Mouse (Mus musculus) CH12.LX (cell line): ENCODE results near the gene Tlcd1. TPM values are rescaled to one million over a fixed set of nuclear protein-coding genes. Genes with fewer than 3 reads are reported as not detected.

Experiments
- DNase-seq: peaks from one replicate; pipeline ENCODE4 v3.0.0-alpha.2; 2013; ENCODE audit errors: extremely low read depth
- H3K27ac ChIP-seq: 2 replicates; pipeline ENCODE4 v1.5.1; 2012; ENCODE audit warnings: low read depth, mild to moderate bottlenecking, control low read depth, moderate library complexity; ENCODE audit not compliant: insufficient read depth
- H3K27me3 ChIP-seq: replicated peaks from 2 replicates; pipeline ENCODE3; 2012; ENCODE audit warnings: inconsistent platforms
- H3K36me3 ChIP-seq, 2 experiments: replicated peaks in 1 of 2; 2 replicates each; pipeline versions ENCODE3 to v1.6.1; 2012; ENCODE audit warnings: inconsistent platforms in 1 of 2, low read length in 1 of 2, mild to moderate bottlenecking in 1 of 2, mixed read lengths in 1 of 2, moderate library complexity in 1 of 2; ENCODE audit not compliant: control insufficient read depth in 1 of 2, insufficient read depth in 1 of 2
- H3K4me1 ChIP-seq, 2 experiments: 2 replicates each; pipeline ENCODE4 v1.6.1; 2012; ENCODE audit warnings: inconsistent platforms in 1 of 2, moderate library complexity in 1 of 2; ENCODE audit not compliant: insufficient read depth in 2 of 2, control insufficient read depth in 1 of 2
- H3K4me2 ChIP-seq: 2 replicates; pipeline ENCODE4 v1.6.1; 2012; ENCODE audit warnings: low read depth, mild to moderate bottlenecking, control low read depth; ENCODE audit not compliant: poor library complexity, insufficient read depth, severe bottlenecking
- H3K4me3 ChIP-seq, 3 experiments: fragments of 150-350 bp in 1 of 3; sonication (generic) in 1 of 3; replicated peaks in 1 of 3; 2 replicates each; pipeline versions ENCODE3 to v1.5.1; 2011 to 2012; ENCODE audit warnings: low read depth in 2 of 3, low read length in 2 of 3, mild to moderate bottlenecking in 2 of 3, moderate library complexity in 2 of 3, control low read depth in 1 of 3, improper control_type of control experiment in 1 of 3, inconsistent platforms in 1 of 3, mixed read lengths in 1 of 3; ENCODE audit not compliant: poor library complexity in 1 of 3
- H3K79me2 ChIP-seq: replicated peaks from 2 replicates; pipeline ENCODE4 v1.6.1; 2012; ENCODE audit warnings: mild to moderate bottlenecking, moderate library complexity; ENCODE audit not compliant: control insufficient read depth, poor library complexity, insufficient read depth, severe bottlenecking; ENCODE audit errors: extremely low read depth
- H3K9ac ChIP-seq: 2 replicates; pipeline ENCODE4 v1.6.1; 2012; ENCODE audit warnings: low read depth, mild to moderate bottlenecking, control low read depth, moderate library complexity; ENCODE audit not compliant: insufficient read depth
- H3K9me3 ChIP-seq: replicated peaks from 2 replicates; pipeline ENCODE3; 2012; ENCODE audit warnings: low read length, inconsistent platforms, mixed read lengths
- BHLHE40 ChIP-seq: IDR thresholded peaks from 2 replicates; pipeline ENCODE4 v1.6.1; 2011; ENCODE audit warnings: mild to moderate bottlenecking, low read depth, low read length, improper control_type of control experiment
- CTCF ChIP-seq, 2 experiments: IDR thresholded peaks in 1 of 2; conservative IDR thresholded peaks in 1 of 2; 2 replicates each; pipeline ENCODE4 v1.5.1; 2011 to 2012; ENCODE audit warnings: low read depth in 2 of 2, low read length in 2 of 2, improper control_type of control experiment in 1 of 2, inconsistent platforms in 1 of 2, mild to moderate bottlenecking in 1 of 2, moderate library complexity in 1 of 2
- GABPA ChIP-seq: IDR thresholded peaks from 2 replicates; pipeline ENCODE4 v1.6.1; 2012; ENCODE audit warnings: low read depth, low read length, improper control_type of control experiment, inconsistent platforms; ENCODE audit not compliant: insufficient replicate concordance
- HCFC1 ChIP-seq: IDR thresholded peaks from 2 replicates; pipeline ENCODE4 v1.6.1; 2012; ENCODE audit warnings: low read depth, mild to moderate bottlenecking, inconsistent platforms, low read length, improper control_type of control experiment
- JUND ChIP-seq: conservative IDR thresholded peaks from 2 replicates; pipeline ENCODE4 v1.6.1; 2011; ENCODE audit warnings: low read depth, low read length, improper control_type of control experiment
- MAFK ChIP-seq: IDR thresholded peaks from 2 replicates; pipeline ENCODE4 v1.6.1; 2011; ENCODE audit warnings: low read length, improper control_type of control experiment; ENCODE audit not compliant: insufficient replicate concordance
- MAZ ChIP-seq: IDR thresholded peaks from 2 replicates; pipeline ENCODE4 v1.6.1; 2012; ENCODE audit warnings: low read depth, mild to moderate bottlenecking, inconsistent platforms, low read length, improper control_type of control experiment, moderate library complexity
- MEF2A ChIP-seq: IDR thresholded peaks from 2 replicates; pipeline ENCODE4 v1.6.1; 2014; ENCODE audit warnings: low read depth, mild to moderate bottlenecking, inconsistent platforms, low read length, improper control_type of control experiment, borderline replicate concordance
- MYC ChIP-seq: IDR thresholded peaks from 2 replicates; pipeline ENCODE4 v1.6.1; 2011; ENCODE audit warnings: low read depth, mild to moderate bottlenecking, improper control_type of control experiment, low read length
- NELFE ChIP-seq: IDR thresholded peaks from 2 replicates; pipeline ENCODE4 v1.6.1; 2011; ENCODE audit warnings: low read depth, low read length, improper control_type of control experiment
- RCOR1 ChIP-seq: conservative IDR thresholded peaks from 2 replicates; pipeline ENCODE4 v1.6.1; 2012; ENCODE audit warnings: low read depth, mild to moderate bottlenecking, inconsistent platforms, low read length, improper control_type of control experiment
- SMC3 ChIP-seq: IDR thresholded peaks from 2 replicates; pipeline ENCODE4 v1.6.1; 2011; ENCODE audit warnings: low read depth, low read length, improper control_type of control experiment
- TCF12 ChIP-seq: IDR thresholded peaks from 2 replicates; pipeline ENCODE4 v1.6.1; 2014; ENCODE audit warnings: low read depth, mild to moderate bottlenecking, inconsistent platforms, low read length, improper control_type of control experiment
- UBTF ChIP-seq: IDR thresholded peaks from 2 replicates; pipeline ENCODE4 v1.6.1; 2012; ENCODE audit warnings: low read depth, mild to moderate bottlenecking, inconsistent platforms, low read length, improper control_type of control experiment, moderate library complexity
- ZC3H11A ChIP-seq: IDR thresholded peaks from 2 replicates; pipeline ENCODE4 v1.6.1; 2012; ENCODE audit warnings: low read depth, mild to moderate bottlenecking, inconsistent platforms, low read length, improper control_type of control experiment
- ZKSCAN1 ChIP-seq: IDR thresholded peaks from 2 replicates; pipeline ENCODE4 v1.6.1; 2012; ENCODE audit warnings: low read depth, inconsistent platforms, low read length, improper control_type of control experiment, borderline replicate concordance
- ZMIZ1 ChIP-seq: IDR thresholded peaks from 2 replicates; pipeline ENCODE4 v1.6.1; 2012; ENCODE audit warnings: low read depth, mild to moderate bottlenecking, inconsistent platforms, low read length, improper control_type of control experiment
- dilution Hi-C: fragments of 300-500 bp; cut with MboI; formaldehyde crosslinking; loops from 2 replicates; pipeline ENCODE4 v1.14.3; 2020; ENCODE audit warnings: low sequenced_read_pairs; ENCODE audit not compliant: extremely low pct_unique_long_range_greater_than_20kb, extremely low pct_ligation_motif_present
- in situ Hi-C: fragments of 300-500 bp; cut with MboI; formaldehyde crosslinking; loops from 3 replicates; pipeline ENCODE4 v1.14.3; 2019; ENCODE audit warnings: low sequenced_read_pairs, low pct_ligation_motif_present, low pct_unique_long_range_greater_than_20kb, mixed read lengths
- polyA plus RNA-seq: library from polyadenylated mRNA; unstranded; fragments of >175 nt; gene quantifications from 2 replicates; pipeline ENCODE4 v1.2.1, GENCODE M21; 2012; ENCODE audit warnings: low read depth; ENCODE audit not compliant: insufficient read length
- total RNA-seq, 2 experiments: library from RNA; depleted of rRNA; stranded (reverse); fragments of 300-350 nt in 1 of 2; fragments of >200 nt in 1 of 2; gene quantifications; 2 replicates each; pipeline ENCODE4 v1.2.3; 2012 to 2014

The Tlcd1 gene
- total and polyA plus RNA-seq, 3 experiments: 15.6 to 20.3 (median 16.4) TPM

GRCm38 (mm10) chr11:78207190-78207589 is 30.7 kb downstream of the Tlcd1 start:
- peaks cover 5 to 16% of the 10 kb centered on the region in 2 experiments; a peak in 3 of 4 replicates for H3K4me1 ChIP-seq
- no peak overlapping the region for H3K9ac ChIP-seq
- no peak overlapping the region for H3K4me2 ChIP-seq
- H3K9me3 ChIP-seq: no peaks in the 10 kb centered on the region
- no peak for DNase-seq
- H3K27ac ChIP-seq: no peak overlapping the region
- no peaks in the 10 kb centered on the region for H3K27me3 ChIP-seq
- no peak for TF ChIP-seq UBTF
- dilution Hi-C loops: no loop called here
- no peak overlapping the region for H3K4me3 ChIP-seq
- H3K36me3 ChIP-seq: peaks cover 85 to 98% of the 10 kb centered on the region in 2 experiments
- no peaks in the 10 kb centered on the region for H3K79me2 ChIP-seq
- in situ Hi-C loops: no loop called here

DNA sequence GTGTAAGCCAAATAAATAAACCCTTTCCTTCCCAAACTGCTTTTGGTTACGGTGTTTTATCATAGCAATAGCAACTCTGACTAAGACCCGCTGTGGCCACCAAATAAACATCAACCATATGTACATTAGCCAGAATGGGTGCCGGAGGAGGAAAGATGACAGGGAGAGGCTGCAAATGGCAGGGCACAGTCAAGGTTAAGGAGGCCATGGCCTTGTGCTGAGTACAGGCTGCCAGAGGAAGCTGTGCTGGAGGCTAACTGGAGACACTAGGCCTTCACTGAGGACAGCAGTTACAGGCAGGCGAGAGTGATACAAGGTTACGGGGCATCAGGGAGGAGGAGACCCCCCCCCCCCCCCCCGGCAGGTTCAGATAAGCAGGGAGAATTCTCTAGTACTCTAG is 33.4 kb downstream of the Tlcd1 start:
- Histone ChIP-seq H3K4me3 (no peak overlapping the region), H3K9ac (no peak overlapping the region), H3K79me2 (no peaks in the 10 kb centered on the region), H3K36me3 (peaks cover 89 to 96% of the 10 kb centered on the region in 2 experiments), H3K4me2 (no peak overlapping the region), H3K9me3 (no peaks in the 10 kb centered on the region), H3K4me1 (peaks cover 0 to 9% of the 10 kb centered on the region in 2 experiments; a peak in 2 of 4 replicates), H3K27me3 (no peaks in the 10 kb centered on the region), H3K27ac (no peak overlapping the region)
- TF ChIP-seq RCOR1 (no peak), ZMIZ1 (no peak), MAZ (no peak), SMC3 (no peak), BHLHE40 (no peak), MYC (no peak)
- dilution Hi-C loops (no loop called here), in situ Hi-C loops (no loop called here)
- DNase-seq: no peak

- H3K9me3 ChIP-seq: no peaks in the 10 kb centered on the region
- H3K4me1 ChIP-seq: peaks cover 0 to 3% of the 10 kb centered on the region in 2 experiments; a peak in 2 of 4 replicates
- H3K36me3 ChIP-seq: peaks cover 89 to 95% of the 10 kb centered on the region in 2 experiments
- no peaks in the 10 kb centered on the region for H3K79me2 ChIP-seq
- dilution Hi-C loops (no loop called here), in situ Hi-C loops (no loop called here)
- H3K4me2 ChIP-seq: no peak overlapping the region
- no peak overlapping the region for H3K4me3 ChIP-seq
- no peaks in the 10 kb centered on the region for H3K27me3 ChIP-seq
- TF ChIP-seq JUND: no peak
- no peak for TF ChIP-seq RCOR1
- TF ChIP-seq HCFC1: no peak
- no peak for TF ChIP-seq ZC3H11A
- TF ChIP-seq GABPA: no peak
- no peak for TF ChIP-seq NELFE
- no peak for TF ChIP-seq ZMIZ1
- no peak for TF ChIP-seq MEF2A
- TF ChIP-seq UBTF: no peak
- TF ChIP-seq ZKSCAN1: no peak
- no peak for TF ChIP-seq MAFK
- no peak for TF ChIP-seq TCF12
- TF ChIP-seq CTCF (conservative IDR thresholded peaks at IDR 0.05 in 1 of 2, IDR thresholded peaks at IDR 0.05 in 1 of 2; ENCODE audit: low read depth in 2 of 2, low read length in 2 of 2): no peak
- no peak overlapping the region for H3K9ac ChIP-seq
- no peak for DNase-seq
- no peak overlapping the region for H3K27ac ChIP-seq
Measured at GRCm38 (mm10) chr11:78210615-78211014, 34.1 kb downstream of the Tlcd1 start.
